Mouse (Mus musculus) liver, embryonic 16.5 days (tissue): ENCODE measurements around the gene Cyp4f14. TPM values are rescaled to one million over a fixed set of nuclear protein-coding genes. Genes with fewer than 3 reads are reported as not detected.
A peak's percentile ranks its signal among the peaks of the same experiment; 100 is the strongest.

ENCODE experiments used
- ATAC-seq: fragments of 200-750 bp; cut with Nextera tagmentation; 2 replicates; pipeline ENCODE4 v1.8.0; 2017; ENCODE audit warnings: low read depth, mild to moderate bottlenecking, moderate number of reproducible peaks, moderate library complexity
- H3K27ac ChIP-seq: fragments of 300-500 bp; sonication (generic); 2 replicates; pipeline ENCODE4 v1.5.1; 2014; ENCODE audit warnings: mild to moderate bottlenecking, low read length
- H3K27me3 ChIP-seq: fragments of 300-500 bp; sonication (generic); 2 replicates; pipeline ENCODE4 v1.6.1; 2014; ENCODE audit warnings: low read depth, low read length, mixed read lengths; ENCODE audit not compliant: control insufficient read depth, insufficient read depth
- H3K36me3 ChIP-seq: fragments of 300-500 bp; sonication (generic); 2 replicates; pipeline ENCODE4 v1.6.1; 2014; ENCODE audit warnings: mild to moderate bottlenecking; ENCODE audit not compliant: control insufficient read depth, insufficient read depth
- H3K4me1 ChIP-seq: fragments of 300-500 bp; sonication (generic); 2 replicates; pipeline ENCODE4 v1.6.1; 2014; ENCODE audit warnings: low read depth, low read length, mixed read lengths; ENCODE audit not compliant: control insufficient read depth
- H3K4me2 ChIP-seq: fragments of 300-500 bp; sonication (generic); 2 replicates; pipeline ENCODE4 v1.6.1; 2014; ENCODE audit warnings: low read depth, low read length, mixed read lengths
- H3K4me3 ChIP-seq: fragments of 300-500 bp; sonication (generic); 2 replicates; pipeline ENCODE4 v1.5.1; 2014; ENCODE audit warnings: low read depth, mild to moderate bottlenecking, low read length
- H3K9ac ChIP-seq: fragments of 300-500 bp; sonication (generic); 2 replicates; pipeline ENCODE4 v1.6.1; 2014; ENCODE audit warnings: low read depth, low read length
- H3K9me3 ChIP-seq: fragments of 300-500 bp; sonication (generic); replicated peaks from 2 replicates; pipeline ENCODE4 v1.6.1; 2016; ENCODE audit warnings: low read length; ENCODE audit not compliant: control insufficient read depth
- WGBS: fragments of 180-500 bp; shearing (Covaris S2); extraction: QIAGEN DNeasy Blood & Tissue Kit; methylation state at CpG from one replicate; pipeline ENCODE4 v1.1.7; 2014; ENCODE audit not compliant: insufficient replicate concordance; 5-methylcytosine and 5-hydroxymethylcytosine counted together
- polyA plus RNA-seq: library from polyadenylated mRNA; unstranded; fragments of >200 nt; fragmentation: Nextera tagmentation; extraction: Ambion mirVana; gene quantifications from 2 replicates; pipeline ENCODE4 v1.2.1, GENCODE M21; 2015

Cyp4f14 gene
- not detected in 2 replicates for polyA plus RNA-seq

- Histone ChIP-seq H3K4me2 (no peak within 1 kb of the TSS), H3K9ac (no peak within 1 kb of the TSS), H3K4me3 (no peak within 1 kb of the TSS), H3K36me3 (no peaks in the 10 kb centered on the region), H3K9me3 (no peaks in the 10 kb centered on the region), H3K4me1 (no peaks in the 10 kb centered on the region), H3K27me3 (no peaks in the 10 kb centered on the region), H3K27ac (no peak within 1 kb of the TSS)
- ATAC-seq, result no peak
- 51% methylated on average over 2 of the region's 2 CpGs for WGBS
Observed at GRCm38 (mm10) chr17:32917131-32917530, at the start of gene Cyp4f14. Gene Cyp4f14, minus strand, starts transcription at chr17:32917342.

- peak within 1 kb of the TSS; percentile 91 for H3K4me3 ChIP-seq
- peak within 1 kb of the TSS; percentile 87 for H3K27ac ChIP-seq
- H3K4me2 ChIP-seq, result peak within 1 kb of the TSS; percentile 88
- under 1% methylated on average over 33 of the region's 33 CpGs for WGBS
- H3K9me3 ChIP-seq, result no peaks in the 10 kb centered on the region
- no peaks in the 10 kb centered on the region for H3K27me3 ChIP-seq
- H3K9ac ChIP-seq, result peak within 1 kb of the TSS; percentile 80
- no peaks in the 10 kb centered on the region for H3K36me3 ChIP-seq
- ATAC-seq, result peak; percentile 98
- peaks cover 18% of the 10 kb centered on the region for H3K4me1 ChIP-seq
Observed at GRCm38 (mm10) chr17:32965623-32966290, 48.6 kb upstream of the Cyp4f14 start, which contains the start of gene Zfp472. Gene Zfp472, plus strand, starts transcription at chr17:32965814.

- Histone ChIP-seq H3K4me2 (peak overlapping the region; percentile 88), H3K27ac (peak overlapping the region; percentile 87), H3K9ac (peak overlapping the region; percentile 80), H3K27me3 (no peaks in the 10 kb centered on the region), H3K4me3 (peak overlapping the region; percentile 91), H3K36me3 (no peaks in the 10 kb centered on the region), H3K9me3 (no peaks in the 10 kb centered on the region), H3K4me1 (peaks cover 18% of the 10 kb centered on the region)
- peak; percentile 9 for ATAC-seq
- 0% methylated on average over 14 of the region's 14 CpGs for WGBS
Observed at GRCm38 (mm10) chr17:32965253-32965622, 48.1 kb upstream of the Cyp4f14 start.

GRCm38 (mm10) chr17:32951441-32951840, 34.3 kb upstream of the Cyp4f14 start:
- H3K4me1 ChIP-seq, result peaks cover 9% of the 10 kb centered on the region
- no peaks in the 10 kb centered on the region for H3K36me3 ChIP-seq
- H3K4me2 ChIP-seq, result no peak overlapping the region
- no peak overlapping the region for H3K27ac ChIP-seq
- 30% methylated on average over 16 of the region's 16 CpGs for WGBS
- no peaks in the 10 kb centered on the region for H3K9me3 ChIP-seq
- no peak overlapping the region for H3K9ac ChIP-seq
- ATAC-seq, result no peak
- no peak overlapping the region for H3K4me3 ChIP-seq
- no peaks in the 10 kb centered on the region for H3K27me3 ChIP-seq

- 50% methylated on average over 11 of the region's 11 CpGs for WGBS
- peaks cover 12% of the 10 kb centered on the region for H3K4me1 ChIP-seq
Observed at GRCm38 (mm10) chr17:32951006-32951405, 33.9 kb upstream of the Cyp4f14 start.

GRCm38 (mm10) chr17:32950136-32950535, 33.0 kb upstream of the Cyp4f14 start:
- Histone ChIP-seq H3K27me3 (no peaks in the 10 kb centered on the region), H3K4me3 (no peak overlapping the region), H3K36me3 (no peaks in the 10 kb centered on the region), H3K4me1 (peaks cover 12% of the 10 kb centered on the region), H3K27ac (no peak overlapping the region), H3K4me2 (no peak overlapping the region), H3K9ac (no peak overlapping the region), H3K9me3 (no peaks in the 10 kb centered on the region)
- WGBS, result 69% methylated on average over 3 of the region's 3 CpGs
- no peak for ATAC-seq

More at GRCm38 (mm10) chr17:32951006-32951405, 33.9 kb upstream of the Cyp4f14 start:
- no peak overlapping the region for H3K4me2 ChIP-seq
- H3K27ac ChIP-seq, result no peak overlapping the region
- no peak overlapping the region for H3K9ac ChIP-seq
- no peak overlapping the region for H3K4me3 ChIP-seq
- H3K36me3 ChIP-seq, result no peaks in the 10 kb centered on the region
- no peak for ATAC-seq
- no peaks in the 10 kb centered on the region for H3K9me3 ChIP-seq
- H3K27me3 ChIP-seq, result no peaks in the 10 kb centered on the region

- peak within 1 kb of the TSS; percentile 62 for H3K4me3 ChIP-seq
- H3K36me3 ChIP-seq, result no peaks in the 10 kb centered on the region
- H3K9ac ChIP-seq, result peak within 1 kb of the TSS; percentile 51
- ATAC-seq, result peak; percentile 97
- H3K4me1 ChIP-seq, result peaks cover 12% of the 10 kb centered on the region
- no peaks in the 10 kb centered on the region for H3K27me3 ChIP-seq
- H3K4me2 ChIP-seq, result peak within 1 kb of the TSS; percentile 60
- WGBS, result 8% methylated on average over 12 of the region's 12 CpGs
- H3K9me3 ChIP-seq, result no peaks in the 10 kb centered on the region
- peak within 1 kb of the TSS; percentile 52 for H3K27ac ChIP-seq
Observed at GRCm38 (mm10) chr17:32947215-32947914, 30.2 kb upstream of the Cyp4f14 start, which contains the start of gene Cyp4f13. Gene Cyp4f13, minus strand, starts transcription at chr17:32947402.

GRCm38 (mm10) chr17:32946716-32947115, 29.6 kb upstream of the Cyp4f14 start:
- ATAC-seq, result no peak; the same call in 1 of the 2 replicates
- Histone ChIP-seq H3K4me1 (peaks cover 12% of the 10 kb centered on the region), H3K4me2 (peak overlapping the region; percentile 60), H3K27me3 (no peaks in the 10 kb centered on the region), H3K4me3 (peak overlapping the region; percentile 62), H3K9me3 (no peaks in the 10 kb centered on the region), H3K27ac (peak overlapping the region; percentile 52; the same call in 1 of the 2 replicates), H3K36me3 (no peaks in the 10 kb centered on the region), H3K9ac (peak overlapping the region; percentile 51)
- 30% methylated on average over 9 of the region's 9 CpGs for WGBS
